Mouse (Mus musculus): Measurements from ENCODE around the gene Creb3l4.
A peak's percentile ranks its signal among the peaks of the same experiment; 100 is the strongest.
"Not testable (repeated sequence)": the region's sequence is repeated elsewhere in the genome, so short reads cannot be mapped to it uniquely, and the experiment has no call there.

The Creb3l4 gene

DNA sequence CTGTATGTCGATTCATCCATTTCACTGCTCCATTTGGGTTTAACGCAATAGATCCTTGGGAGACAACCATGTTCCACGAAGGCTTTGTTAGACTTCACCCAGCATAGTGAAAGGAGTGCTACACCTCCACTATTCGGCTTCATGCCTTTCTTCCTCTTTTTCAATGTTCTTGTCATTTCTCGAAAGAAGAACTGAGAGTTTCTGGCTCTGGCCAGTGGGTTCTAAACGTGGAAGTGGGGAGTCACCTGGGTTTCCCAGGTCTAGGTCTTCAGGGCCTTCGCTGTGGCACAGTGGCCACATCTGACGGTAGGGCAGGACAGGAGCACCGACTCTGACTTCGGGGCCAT, 21.3 kb upstream of the Creb3l4 start:
- no peak for DNase-seq

GRCm38 (mm10) chr3:90263121-90263771, 19.9 kb upstream of the Creb3l4 start:
- no peak for DNase-seq

DNA sequence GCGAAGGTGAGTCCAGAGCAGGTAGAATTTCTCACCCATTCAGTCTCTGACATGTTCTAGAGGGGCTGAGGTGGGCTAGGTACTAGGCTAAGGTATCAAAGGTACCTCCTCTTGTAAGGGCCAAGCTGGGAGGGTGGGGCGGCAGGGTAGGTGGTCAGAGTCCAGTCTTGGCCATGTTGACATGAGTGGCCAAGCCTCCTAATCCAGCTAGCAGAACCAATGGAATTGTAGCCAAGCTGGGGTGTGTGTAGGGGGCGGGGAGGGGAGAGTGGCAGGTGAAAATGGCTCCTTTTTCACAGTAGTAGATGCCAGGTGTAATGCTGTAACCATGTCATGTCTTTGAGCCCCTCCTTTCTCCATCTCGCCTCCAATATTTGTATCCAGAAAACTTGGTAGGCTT, 15.2 kb upstream of the Creb3l4 start:
- no peak for DNase-seq

GRCm38 (mm10) chr3:90256731-90257530, 13.6 kb upstream of the Creb3l4 start:
- DNase-seq = peak; percentile 21

GRCm38 (mm10) chr3:90255784-90256353, 12.6 kb upstream of the Creb3l4 start:
- no peak for DNase-seq

DNA sequence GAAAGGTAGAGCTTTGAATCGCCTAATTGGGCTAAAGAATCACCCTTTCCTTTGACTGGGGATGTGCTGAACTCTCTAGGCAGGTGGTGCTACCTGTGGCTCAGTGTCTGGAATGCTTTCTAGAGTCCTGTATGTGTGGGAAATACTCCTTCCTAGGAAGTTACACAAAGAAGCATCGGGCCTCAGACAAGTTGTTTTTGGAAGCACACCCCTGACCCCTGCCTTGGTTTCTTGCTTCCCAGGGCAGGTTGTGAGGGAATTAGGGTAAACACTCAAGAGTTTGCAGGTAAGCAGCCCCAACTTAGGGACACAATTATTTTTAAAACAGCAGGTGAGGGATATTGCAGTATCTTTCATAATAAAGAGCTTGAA, 11.9 kb upstream of the Creb3l4 start:
- no peak for DNase-seq

DNA sequence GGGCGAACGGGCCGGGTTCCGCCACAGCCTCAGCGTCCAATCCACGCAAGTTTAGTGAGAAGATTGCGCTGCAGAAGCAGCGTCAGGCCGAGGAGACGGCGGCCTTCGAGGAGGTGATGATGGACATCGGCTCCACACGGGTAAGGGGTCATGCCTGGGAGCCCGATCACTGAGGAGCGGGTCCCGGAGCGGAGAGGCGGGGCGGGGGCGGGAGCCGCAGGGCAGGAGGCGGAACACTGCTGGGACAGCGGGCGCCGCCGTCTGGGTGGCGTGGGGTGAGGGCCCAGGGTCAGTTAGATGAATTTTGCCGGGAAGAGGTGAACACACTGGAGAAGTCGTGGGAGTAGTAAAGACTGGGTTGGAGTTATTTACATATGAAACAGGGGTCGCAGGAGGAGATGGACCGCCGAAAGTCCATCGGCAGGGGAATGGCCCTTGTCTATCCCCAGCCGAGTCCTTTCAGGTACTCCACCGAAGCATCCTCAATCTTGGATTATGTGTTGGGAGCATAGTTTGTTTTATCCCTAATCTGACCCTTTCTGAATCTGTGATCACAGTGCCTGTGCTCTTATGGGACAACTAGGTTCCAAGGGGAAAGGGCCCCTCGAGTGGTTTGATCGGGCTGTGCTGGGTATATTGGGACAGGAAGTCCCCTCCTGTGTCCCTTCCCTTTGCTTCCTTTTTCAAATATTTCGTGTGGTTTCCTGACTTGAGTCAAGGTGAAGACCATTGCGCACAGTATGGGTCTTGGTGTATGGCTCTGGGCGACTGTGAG, 11.3 kb upstream of the Creb3l4 start:
- DNase-seq = peak; percentile 70

DNA sequence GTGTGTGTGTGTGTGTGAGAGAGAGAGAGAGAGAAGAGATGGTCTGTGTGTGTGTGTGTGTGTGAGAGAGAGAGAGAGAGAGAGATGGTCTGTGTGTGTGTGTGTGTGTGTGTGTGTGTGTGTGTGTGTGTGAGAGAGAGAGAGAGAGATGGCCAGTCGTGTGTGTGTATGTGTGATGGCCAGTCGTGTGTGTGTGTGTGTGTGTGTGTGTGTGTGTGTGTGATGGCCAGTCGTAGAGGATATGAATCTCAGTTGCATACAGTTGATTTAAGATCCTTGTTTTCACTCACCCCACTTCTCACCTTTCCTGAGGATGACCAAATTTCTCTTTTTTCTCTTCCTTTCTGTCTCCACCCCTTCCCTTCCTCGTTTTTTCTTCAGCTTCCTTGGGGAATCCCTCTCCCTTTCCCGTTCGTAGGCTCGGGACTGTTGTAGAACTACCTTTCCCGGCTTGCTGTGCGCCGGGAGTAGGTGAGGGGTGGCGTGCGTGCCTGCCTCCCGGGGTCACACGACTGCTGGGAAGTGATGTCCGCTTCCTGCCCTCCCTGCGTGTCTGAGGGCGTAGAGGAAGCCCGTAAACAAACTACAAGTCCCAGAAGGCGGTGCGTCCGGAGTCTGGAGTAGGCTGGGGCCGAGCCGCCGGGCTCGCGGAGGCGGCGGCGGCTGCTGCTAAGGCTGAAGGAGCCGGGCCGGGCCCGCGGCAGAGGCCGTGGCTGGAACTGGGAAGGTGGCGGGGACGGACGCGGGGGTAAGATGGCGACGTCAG, 10.5 kb upstream of the Creb3l4 start, which contains the start of gene Crtc2:
Gene Crtc2, plus strand, starts transcription at position 511 of the 766 bp plus-strand sequence.
- peak; percentile 98 for DNase-seq

GRCm38 (mm10) chr3:90253174-90253573, 9.9 kb upstream of the Creb3l4 start:
- not testable (repeated sequence) for DNase-seq

DNA sequence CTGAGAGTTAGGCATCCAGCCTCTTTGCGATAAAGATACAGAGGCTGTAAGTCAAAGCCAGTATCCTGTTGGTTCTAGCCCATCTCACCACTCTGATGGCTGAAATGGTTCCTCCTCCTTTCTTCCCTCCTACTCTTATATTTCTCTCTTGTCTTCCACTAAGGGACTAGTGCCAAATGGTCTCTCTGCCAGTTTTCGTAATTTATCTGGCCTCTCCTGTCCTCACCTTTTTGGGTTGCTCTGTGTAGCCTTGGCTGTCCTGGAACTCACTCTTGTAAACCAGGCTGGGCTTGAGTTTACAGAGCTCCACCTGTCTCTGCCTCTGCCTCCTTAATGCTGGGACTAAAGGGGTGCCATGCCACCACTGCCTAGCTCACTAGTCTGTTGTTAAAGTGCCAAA, 9.3 kb upstream of the Creb3l4 start:
- DNase-seq = not testable (repeated sequence)

DNA sequence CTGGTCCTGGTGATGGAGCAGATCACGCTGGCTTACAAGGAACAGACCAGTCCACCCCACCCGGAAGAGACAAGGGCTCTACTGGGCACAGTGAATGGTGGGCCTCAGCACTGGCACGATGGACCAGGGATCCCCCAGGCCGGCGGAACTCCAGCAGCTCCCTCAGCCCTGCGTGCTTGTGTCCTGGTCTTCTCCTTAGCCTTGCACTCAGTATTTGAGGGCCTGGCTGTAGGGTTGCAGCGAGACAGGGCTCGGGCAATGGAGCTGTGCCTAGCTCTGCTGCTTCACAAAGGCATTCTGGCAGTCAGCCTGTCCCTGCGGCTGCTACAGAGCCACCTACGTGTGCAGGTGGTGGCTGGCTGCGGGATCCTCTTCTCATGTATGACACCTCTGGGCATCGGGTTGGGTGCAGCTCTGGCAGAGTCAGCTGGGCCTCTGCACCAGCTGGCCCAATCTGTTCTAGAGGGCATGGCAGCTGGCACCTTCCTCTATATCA, 8.5 kb upstream of the Creb3l4 start:
- DNase-seq = not testable (repeated sequence)

- DNase-seq = no peak
Observed at GRCm38 (mm10) chr3:90250791-90251190, 7.5 kb upstream of the Creb3l4 start.

- DNase-seq = peak; percentile 60
Observed at GRCm38 (mm10) chr3:90248746-90249100, 5.4 kb upstream of the Creb3l4 start.

DNA sequence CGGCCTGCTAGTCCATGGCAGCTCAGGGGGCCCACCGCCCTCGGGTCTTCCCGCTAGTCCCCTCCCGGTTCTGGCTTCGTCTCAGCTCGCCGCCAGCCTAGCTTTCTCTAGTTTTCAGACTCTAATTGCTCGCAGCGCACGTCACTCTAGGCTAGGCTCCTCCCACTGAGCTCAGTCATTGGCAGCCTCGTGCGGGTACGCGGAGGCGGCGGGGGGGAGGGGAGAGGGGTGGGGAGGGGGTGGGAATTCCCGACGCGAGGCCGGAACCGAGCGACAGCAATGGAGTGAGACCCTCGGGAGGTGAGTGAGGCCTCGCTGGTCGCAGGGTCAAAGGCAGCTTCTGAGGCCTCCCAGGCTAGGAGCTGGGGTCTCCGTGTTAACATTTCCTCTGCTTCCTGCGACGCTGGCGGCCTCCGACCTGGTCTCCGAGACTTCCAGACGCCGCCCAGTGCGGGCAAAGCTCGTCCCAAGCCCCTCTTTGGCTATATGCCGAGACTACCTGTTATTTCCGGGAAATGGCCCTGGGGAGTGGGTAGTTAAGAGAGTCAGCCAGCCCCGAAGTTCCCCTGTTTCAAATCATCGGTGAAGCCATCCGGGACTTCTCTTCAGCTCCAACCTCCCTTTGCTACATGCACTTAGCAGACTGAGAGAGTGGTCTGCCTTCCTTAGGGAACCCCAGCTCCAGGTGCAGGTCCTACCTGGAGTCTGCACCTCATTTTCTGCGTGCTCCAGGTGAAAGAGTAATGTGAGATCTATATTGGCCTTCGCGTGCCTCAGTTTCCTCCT, 4.8 kb upstream of the Creb3l4 start, which contains the start of gene Slc39a1:
Gene Slc39a1, plus strand, starts transcription at position 213 of the 786 bp plus-strand sequence.
- DNase-seq = peak; percentile 97

- DNase-seq = no peak
Observed at GRCm38 (mm10) chr3:90247630-90247959, 4.3 kb upstream of the Creb3l4 start.

- no peak for DNase-seq
Observed at GRCm38 (mm10) chr3:90245406-90245805, 2.1 kb upstream of the Creb3l4 start.

DNA sequence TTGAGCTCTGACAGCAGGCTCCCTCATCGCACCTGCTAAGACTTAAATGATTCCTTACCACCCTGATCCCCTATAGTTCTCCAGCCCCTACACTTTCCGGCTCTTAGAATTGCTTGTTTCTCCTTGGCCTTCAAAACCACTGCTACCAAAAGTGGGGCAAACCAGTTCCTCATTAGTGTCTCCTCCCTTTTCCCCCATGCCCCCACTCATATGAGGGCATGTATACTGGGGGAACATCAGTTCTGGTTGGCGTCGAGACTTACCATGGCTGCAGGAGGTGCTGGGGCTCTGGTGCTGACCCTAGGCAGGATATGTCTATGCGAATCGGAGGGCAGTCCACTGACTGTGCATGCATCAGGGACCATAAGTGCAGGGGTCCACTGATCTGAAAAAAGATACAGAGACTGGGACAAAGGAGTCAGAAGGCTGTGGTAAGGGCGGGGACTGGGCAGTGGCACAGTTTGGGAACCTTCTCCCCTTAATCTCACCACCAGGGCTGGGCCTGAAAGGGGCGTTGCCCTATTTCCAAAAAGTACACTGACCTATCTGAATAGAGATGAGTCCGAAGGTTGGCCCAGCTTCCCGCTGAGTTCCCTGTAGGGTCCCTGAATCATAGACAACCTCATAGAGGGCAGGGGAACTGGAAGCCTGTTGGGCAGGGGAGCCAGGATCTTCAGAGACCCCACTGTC, 1.5 kb downstream of the Creb3l4 start:
- DNase-seq = no peak

DNA sequence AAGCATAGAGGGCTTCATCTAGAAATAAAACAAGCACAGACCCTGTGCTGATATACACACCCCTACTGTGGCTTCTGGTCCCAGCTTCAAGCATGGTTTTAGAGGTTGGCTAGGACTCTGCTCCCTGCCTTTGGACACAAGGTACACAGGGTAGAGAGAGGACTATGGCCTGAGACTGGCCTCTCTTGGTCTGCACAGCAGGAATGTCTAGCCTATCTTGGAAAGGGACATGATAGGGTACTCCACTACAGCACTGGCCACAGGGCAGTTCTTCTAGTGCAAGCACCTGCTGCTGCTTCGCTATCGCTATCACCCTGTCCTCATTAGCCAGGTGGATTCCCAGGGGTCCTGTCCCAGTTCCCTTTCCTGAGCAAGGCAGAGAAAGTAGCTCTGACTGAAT, 2.1 kb downstream of the Creb3l4 start:
- DNase-seq = no peak

DNA sequence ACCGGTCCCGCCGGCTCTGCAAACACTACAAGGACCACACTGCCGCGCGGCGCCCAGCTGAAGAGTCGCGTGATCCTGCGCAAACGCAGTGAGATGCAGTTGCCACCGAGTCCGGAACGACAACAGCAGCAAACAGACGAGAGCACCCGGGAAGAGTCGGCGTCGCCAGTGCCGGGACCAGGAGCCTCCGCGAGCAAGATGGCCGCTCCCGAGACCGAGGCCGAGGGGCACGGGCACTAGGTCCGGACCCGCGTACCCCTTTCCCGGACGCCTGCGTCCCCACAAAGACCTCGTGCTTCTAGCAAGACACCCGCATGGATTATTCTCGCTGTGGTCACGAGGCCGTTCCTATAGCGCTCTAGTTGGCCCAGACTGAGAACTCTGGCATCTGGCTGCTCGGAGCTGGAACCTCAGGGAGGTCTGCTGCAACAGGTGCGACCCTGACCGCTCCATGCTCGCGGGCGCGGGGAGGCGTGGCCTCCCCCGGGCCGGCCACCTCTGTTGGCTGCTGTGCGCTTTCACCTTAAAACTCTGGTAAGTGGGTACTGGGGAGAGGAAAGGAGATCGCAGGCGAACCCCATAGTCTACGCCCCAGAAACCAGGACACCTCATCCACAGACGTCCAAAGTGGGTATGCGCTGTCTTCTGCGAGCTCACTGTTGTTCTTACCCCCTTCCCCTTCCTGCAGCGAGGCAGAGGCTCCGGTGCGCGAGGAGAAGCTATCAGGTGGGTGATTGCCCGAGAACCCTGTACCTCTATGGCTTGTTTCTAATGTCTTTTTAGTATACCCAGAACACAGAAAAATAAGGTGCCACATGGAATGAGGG, 11.6 kb downstream of the Creb3l4 start, which contains the start of gene Jtb:
Gene Jtb, plus strand, starts transcription at position 91 of the 827 bp plus-strand sequence.
- peak; percentile 95 for DNase-seq

- DNase-seq = no peak
Observed at GRCm38 (mm10) chr3:90231075-90231474, 12.2 kb downstream of the Creb3l4 start.
